Mouse (Mus musculus): ENCODE measurements around the gene Crnkl1.

Gene Crnkl1

GRCm38 (mm10) chr2:145873953-145874352 is 60.9 kb downstream of the Crnkl1 start:
- DNase-seq, result no peak

- DNase-seq, result no peak
Observed at GRCm38 (mm10) chr2:145872099-145872498, 62.7 kb downstream of the Crnkl1 start.

GRCm38 (mm10) chr2:145871308-145871707 is 63.5 kb downstream of the Crnkl1 start:
- DNase-seq, result no peak

Data from spleen, adult 18-20 months (tissue).